Mouse (Mus musculus) small intestine, adult 2 months (tissue): ENCODE data around the gene Arid5b.

ENCODE experiments used
- CTCF ChIP-seq: fragments of 200-500 bp; IDR thresholded peaks from 2 replicates; pipeline ENCODE4 v1.5.1; 2012; ENCODE audit warnings: low read depth, mild to moderate bottlenecking, control low read depth, inconsistent platforms, low read length, moderate library complexity, mixed read lengths; ENCODE audit not compliant: insufficient replicate concordance, insufficient read length; ENCODE audit errors: extremely low read depth
- POLR2A ChIP-seq: fragments of 200-500 bp; IDR thresholded peaks from 2 replicates; pipeline ENCODE4 v1.6.1; 2012; ENCODE audit warnings: low read depth, mild to moderate bottlenecking, control low read depth, inconsistent platforms, low read length, moderate library complexity

DNA sequence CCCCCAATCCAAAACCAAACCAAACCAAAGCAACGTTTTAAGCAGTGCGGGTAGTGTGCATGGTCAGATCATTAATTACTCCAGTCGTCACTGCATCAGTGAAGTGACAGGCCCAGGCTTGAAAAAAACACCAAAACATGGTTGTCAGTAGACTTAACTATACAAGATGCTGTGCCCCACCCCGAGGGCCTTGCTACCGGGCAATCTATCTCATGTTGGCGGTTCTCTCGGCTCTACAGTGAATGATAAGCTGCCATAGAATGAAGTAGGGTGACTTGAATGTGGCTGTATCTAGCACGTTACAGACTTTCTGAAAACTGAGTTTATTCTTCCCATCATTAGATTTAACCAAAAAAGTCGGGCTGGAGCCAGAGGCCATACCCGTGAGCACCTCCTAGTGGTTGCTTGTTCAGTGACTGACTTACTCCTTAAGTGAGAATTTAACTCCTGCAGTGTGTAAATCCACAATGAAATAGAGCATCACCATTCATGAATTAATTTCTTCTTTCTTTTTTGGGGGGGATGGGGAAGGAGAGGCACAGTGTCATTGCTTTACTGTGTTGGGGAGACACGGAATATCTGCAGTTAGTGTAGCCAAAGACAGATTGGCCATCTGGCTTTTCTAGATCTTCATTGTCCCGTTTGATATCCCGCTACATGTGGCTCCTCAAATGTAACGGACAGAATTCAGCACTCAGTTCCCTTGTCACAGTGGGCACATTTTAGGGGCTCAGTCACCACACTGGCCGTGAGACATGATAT lies 188.9 kb downstream of the Arid5b start:
- peak; percentile 44; the same call in 1 of the 2 replicates for TF ChIP-seq CTCF
- no peak for TF ChIP-seq POLR2A
